Mouse (Mus musculus) ES-E14 (cell line): ENCODE measurements around the gene Fam213a. TPM values are rescaled to one million over a fixed set of nuclear protein-coding genes. Genes with fewer than 3 reads are reported as not detected.
A peak's percentile ranks its signal among the peaks of the same experiment; 100 is the strongest.

Source experiments
- DNase-seq: peaks from one replicate; pipeline ENCODE4 v3.0.0-alpha.2; 2013; ENCODE audit warnings: low read depth, low spot score
- H3K27ac ChIP-seq: 2 replicates; pipeline ENCODE4 v1.5.1; 2012; ENCODE audit warnings: low read depth, mild to moderate bottlenecking, low read length, moderate library complexity, mixed read lengths; ENCODE audit not compliant: poor library complexity, insufficient read depth, severe bottlenecking
- H3K36me3 ChIP-seq: 2 replicates; pipeline ENCODE4 v1.6.1; 2012; ENCODE audit warnings: mild to moderate bottlenecking, low read length, moderate library complexity, mixed read lengths; ENCODE audit not compliant: control insufficient read depth, poor library complexity, insufficient read depth, severe bottlenecking
- H3K4me1 ChIP-seq, 2 experiments: fragments of 150-350 bp in 1 of 2; sonication (generic) in 1 of 2; 2 replicates each; pipeline ENCODE4 v1.6.1; 2012; ENCODE audit warnings: low read length in 2 of 2, mild to moderate bottlenecking in 1 of 2, mixed read lengths in 1 of 2; ENCODE audit not compliant: control insufficient read depth in 2 of 2, insufficient read depth in 2 of 2, poor library complexity in 1 of 2
- H3K4me3 ChIP-seq, 2 experiments: fragments of 150-350 bp in 1 of 2; sonication (generic) in 1 of 2; 2 replicates each; pipeline ENCODE4 v1.5.1; 2012; ENCODE audit warnings: low read length in 2 of 2, low read depth in 1 of 2, mild to moderate bottlenecking in 1 of 2, mixed read lengths in 1 of 2; ENCODE audit not compliant: insufficient read depth in 1 of 2, poor library complexity in 1 of 2, severe bottlenecking in 1 of 2
- H3K9ac ChIP-seq: 2 replicates; pipeline ENCODE4 v1.6.1; 2012; ENCODE audit warnings: low read depth, mild to moderate bottlenecking, low read length, mixed read lengths; ENCODE audit not compliant: poor library complexity, insufficient read depth, severe bottlenecking
- H3K9me3 ChIP-seq: fragments of 150-350 bp; sonication (generic); 2 replicates; pipeline ENCODE4 v1.6.1; 2012; ENCODE audit warnings: low read depth, mild to moderate bottlenecking, low read length; ENCODE audit not compliant: control insufficient read depth, insufficient read depth
- CHD2 ChIP-seq: IDR thresholded peaks from 2 replicates; pipeline ENCODE4 v1.6.1; 2014; ENCODE audit warnings: mild to moderate bottlenecking, low read depth, low read length, inconsistent platforms
- HCFC1 ChIP-seq: IDR thresholded peaks from 2 replicates; pipeline ENCODE4 v1.6.1; 2012; ENCODE audit warnings: low read length, inconsistent platforms, borderline replicate concordance; ENCODE audit not compliant: insufficient read depth
- MAFK ChIP-seq: IDR thresholded peaks from 2 replicates; pipeline ENCODE4 v1.6.1; 2014; ENCODE audit warnings: mild to moderate bottlenecking, low read depth, low read length, inconsistent platforms; ENCODE audit not compliant: insufficient read depth
- ZC3H11A ChIP-seq: IDR thresholded peaks from 2 replicates; pipeline ENCODE4 v1.6.1; 2012; ENCODE audit warnings: low read depth, mild to moderate bottlenecking, inconsistent platforms, low read length, borderline replicate concordance
- ZNF384 ChIP-seq: IDR thresholded peaks from 2 replicates; pipeline ENCODE4 v1.6.1; 2012; ENCODE audit warnings: low read depth, low read length, inconsistent platforms
- in situ Hi-C, 2 experiments: fragments of 600-800 bp; cut with MboI; formaldehyde crosslinking; loops; one replicate each; pipeline ENCODE4 v1.15.1; 2025; ENCODE audit warnings: low sequenced_read_pairs in 2 of 2, inconsistent platforms in 1 of 2; ENCODE audit not compliant: unreplicated experiment in 2 of 2
- total RNA-seq: library from RNA; depleted of rRNA; stranded (reverse); fragments of 300-350 nt; gene quantifications from 2 replicates; pipeline ENCODE4 v1.2.3, GENCODE M21; 2012

Gene Fam213a
- total RNA-seq, 1 experiment = 13.6 TPM

DNA sequence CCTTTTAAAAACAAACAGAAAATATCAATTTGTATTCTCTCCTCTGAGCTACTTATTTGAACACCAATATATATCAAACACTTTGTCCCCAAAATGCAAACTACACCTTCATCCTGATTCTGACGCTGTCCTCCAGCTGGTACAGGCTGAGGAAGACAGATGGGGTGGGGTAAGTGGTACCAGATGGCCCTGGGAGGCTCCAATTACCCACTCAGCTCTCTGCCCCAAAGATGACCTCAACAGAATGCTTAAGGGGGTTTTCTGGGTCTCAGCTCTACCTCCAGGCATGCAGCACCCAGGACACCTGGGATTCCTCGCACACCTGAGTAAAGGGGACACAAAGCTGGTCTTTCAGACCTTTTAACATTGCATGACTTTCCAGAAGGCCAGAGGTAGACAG is 60.9 kb downstream of the Fam213a start:
- Histone ChIP-seq H3K4me3 (no peak overlapping the region), H3K27ac (no peak overlapping the region)
- no peak for DNase-seq

DNA sequence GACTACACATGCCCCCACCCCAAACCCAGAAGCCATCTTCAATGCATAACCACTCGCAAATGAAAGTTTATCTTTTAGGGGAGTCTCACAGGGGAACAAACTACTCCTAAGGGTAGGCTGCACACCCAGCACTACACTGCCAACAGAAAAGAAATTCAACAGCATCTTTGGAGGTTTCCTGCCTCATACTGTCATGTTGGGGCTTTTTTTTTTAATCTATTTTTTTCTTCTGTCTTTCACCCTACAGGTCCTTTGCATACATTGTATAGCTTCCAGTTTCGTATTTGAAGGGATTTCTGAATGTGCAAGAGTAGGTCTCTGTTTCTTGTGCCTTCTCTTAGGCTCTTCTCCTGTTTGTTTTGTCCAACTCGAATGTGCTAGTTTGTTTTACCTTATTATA is 61.3 kb downstream of the Fam213a start:
- no peak for TF ChIP-seq HCFC1
- no peak for TF ChIP-seq CHD2
- no peak for TF ChIP-seq ZC3H11A
- no peak for TF ChIP-seq ZNF384
- TF ChIP-seq MAFK = no peak
- DNase-seq = no peak
- Histone ChIP-seq H3K4me3 (no peak overlapping the region), H3K36me3 (no peaks in the 10 kb centered on the region), H3K9me3 (no peaks in the 10 kb centered on the region), H3K27ac (no peak overlapping the region), H3K9ac (no peak overlapping the region), H3K4me1 (peaks cover 14 to 65% of the 10 kb centered on the region in 2 experiments)
- in situ Hi-C loops = no loop called here

More for the DNA sequence above, 60.9 kb downstream of the Fam213a start:
- in situ Hi-C loops = no loop called here
- H3K9me3 ChIP-seq = no peaks in the 10 kb centered on the region
- H3K9ac ChIP-seq = 0 out of 2 replicates have a peak overlapping the region, but pooled peaks have one; percentile 35
- peaks cover 17 to 65% of the 10 kb centered on the region in 2 experiments for H3K4me1 ChIP-seq
- TF ChIP-seq ZC3H11A (no peak), HCFC1 (no peak), MAFK (no peak), CHD2 (no peak), ZNF384 (no peak)
- no peaks in the 10 kb centered on the region for H3K36me3 ChIP-seq

- TF ChIP-seq CHD2 (no peak), MAFK (no peak), ZNF384 (no peak), ZC3H11A (no peak), HCFC1 (no peak)
- Histone ChIP-seq H3K4me3 (no peak overlapping the region), H3K27ac (no peak overlapping the region), H3K36me3 (no peaks in the 10 kb centered on the region), H3K9ac (no peak overlapping the region), H3K4me1 (peaks cover 3 to 52% of the 10 kb centered on the region in 2 experiments; a peak in 3 of 4 replicates), H3K9me3 (no peaks in the 10 kb centered on the region)
- in situ Hi-C loops = no loop called here
- no peak for DNase-seq
These were observed 63.6 kb downstream of the Fam213a start for GRCm38 (mm10) chr14:40949730-40950614.

- no peak overlapping the region for H3K9ac ChIP-seq
- no peak for DNase-seq
- no peaks in the 10 kb centered on the region for H3K36me3 ChIP-seq
- no peaks in the 10 kb centered on the region for H3K9me3 ChIP-seq
- no peak overlapping the region for H3K4me3 ChIP-seq
- TF ChIP-seq ZNF384 (no peak), CHD2 (no peak), ZC3H11A (no peak), MAFK (no peak), HCFC1 (no peak)
- in situ Hi-C loops = no loop called here
- H3K4me1 ChIP-seq = peaks cover 2 to 44% of the 10 kb centered on the region in 2 experiments; a peak in 3 of 4 replicates
- H3K27ac ChIP-seq = no peak overlapping the region
These were observed 64.5 kb downstream of the Fam213a start for GRCm38 (mm10) chr14:40949047-40949446.
